Mouse (Mus musculus) T-helper 17 cell (primary cell): ENCODE data around the gene Vmn2r114.
"Not testable (repeated sequence)": the region's sequence is repeated elsewhere in the genome, so short reads cannot be mapped to it uniquely, and the experiment has no call there.

Experiments used
- in situ Hi-C, 2 experiments: fragments of 300-600 bp; cut with MboI, MseI; formaldehyde crosslinking; loops; 1 replicate in 1 of 2; 2 replicates in 1 of 2; pipeline ENCODE4 v1.15.1; 2025; ENCODE audit warnings: high pct_unique_total_duplicates in 2 of 2

Gene Vmn2r114

GRCm38 (mm10) chr17:23312437-23312836, at the start of gene Vmn2r114:
Vmn2r114 (minus strand) TSS chr17:23312537.
- in situ Hi-C loops, result loop anchor here (5.0 to 25.0 kb wide), 3 partner anchors 35 to 1450 kb away; partner anchors contain the start of genes Vmn2r117 (in 2 of the 2) and Hs3st6 (in 1 of the 2)

GRCm38 (mm10) chr17:23351644-23352043, 39.3 kb upstream of the Vmn2r114 start:
- in situ Hi-C loops, result no loop called here

- in situ Hi-C loops, result not testable (repeated sequence)
Measured at GRCm38 (mm10) chr17:23343441-23343840, 31.1 kb upstream of the Vmn2r114 start, which contains the start of gene Vmn2r115. Vmn2r115 (plus strand) TSS chr17:23343741.

GRCm38 (mm10) chr17:23330657-23331056, 18.3 kb upstream of the Vmn2r114 start:
- in situ Hi-C loops, result no loop called here
